In genomic region chr6:120365051-120365450, GRCm38 (mm10) we compare ENCODE assay signal across 8 mouse cellular contexts. TPM values are rescaled to one million over a fixed set of nuclear protein-coding genes. Genes with fewer than 3 reads are reported as not detected.
A peak's percentile ranks its signal among the peaks of the same experiment; 100 is the strongest.
DNase-seq lines count a peak whose midpoint lies in the region; ATAC-seq and TF ChIP-seq lines count a peak whose summit lies in the region.

No protein-coding gene starts in this region.

- no peaks in the 10 kb centered on the region for H3K9me3 ChIP-seq in hindbrain, embryonic 14.5 days (ENCODE audit: control insufficient read depth, low read length)
- H3K9me3 ChIP-seq in midbrain, embryonic 11.5 days (ENCODE audit: control insufficient read depth, low read length): no peaks in the 10 kb centered on the region

- H3K27me3 ChIP-seq in testis, adult 2 months (ENCODE audit: control insufficient read depth, insufficient read depth, low read length): no peaks in the 10 kb centered on the region
- no peaks in the 10 kb centered on the region for H3K27me3 ChIP-seq in hindbrain, embryonic 14.5 days (ENCODE audit: control insufficient read depth, insufficient read depth, low read length)
- H3K27me3 ChIP-seq in midbrain, embryonic 11.5 days (ENCODE audit: control insufficient read depth, insufficient read depth, low read length): no peaks in the 10 kb centered on the region

- peak overlapping the region; percentile 65 for H3K27ac ChIP-seq in testis, adult 2 months (ENCODE audit: control insufficient read depth, insufficient read depth, low read depth, low read length)
- H3K27ac ChIP-seq in hindbrain, embryonic 14.5 days: no peak overlapping the region
- H3K27ac ChIP-seq in midbrain, embryonic 11.5 days (ENCODE audit: low read depth, low read length): no peak overlapping the region

- H3K4me2 ChIP-seq in hindbrain, embryonic 14.5 days (replicated peaks): peak overlapping the region; percentile 89
- H3K4me2 ChIP-seq in midbrain, embryonic 11.5 days: peak overlapping the region; percentile 65

- H3K4me1 ChIP-seq in testis, adult 2 months (ENCODE audit: control insufficient read depth, insufficient read depth, low read length): peaks cover 7% of the 10 kb centered on the region
- peaks cover 19% of the 10 kb centered on the region for H3K4me1 ChIP-seq in hindbrain, embryonic 14.5 days (replicated peaks; ENCODE audit: control insufficient read depth, insufficient read depth, low read length)
- peaks cover 14% of the 10 kb centered on the region for H3K4me1 ChIP-seq in midbrain, embryonic 11.5 days (ENCODE audit: control insufficient read depth, insufficient read depth, low read length)

- DNase-seq in CD4-positive, CD25-positive, alpha-beta regulatory T cell, adult 2 months (ENCODE audit: low read depth, low spot score): peak; percentile 38
- DNase-seq in testis, postnatal 10 days (ENCODE audit: low spot score): no peak
- DNase-seq in hindbrain, embryonic 14.5 days (ENCODE audit: low spot score): no peak
- DNase-seq in midbrain, embryonic 11.5 days (ENCODE audit: low spot score, missing footprints): peak; percentile 85
- peak; percentile 46 for DNase-seq in thymus, postnatal 4 days
- no peak for DNase-seq in right cerebral cortex, adult 2 months (ENCODE audit: low spot score in 2 of 2)

- peak overlapping the region; percentile 80 for H3K9ac ChIP-seq in hindbrain, embryonic 14.5 days
- peak overlapping the region; percentile 91 for H3K9ac ChIP-seq in midbrain, embryonic 11.5 days (ENCODE audit: low read length)

- no peak for ATAC-seq in CD4-positive, CD25-positive, alpha-beta regulatory T cell, adult 4 months
- no peak for ATAC-seq in hindbrain, embryonic 14.5 days (ENCODE audit: low FRiP score)
- no peak for ATAC-seq in midbrain, embryonic 11.5 days (ENCODE audit: low FRiP score)

- H3K4me3 ChIP-seq in testis, adult 2 months (ENCODE audit: control insufficient read depth, low read depth, low read length): peak overlapping the region; percentile 100
- peak overlapping the region; percentile 74 for H3K4me3 ChIP-seq in hindbrain, embryonic 14.5 days (replicated peaks; ENCODE audit: low read length)
- H3K4me3 ChIP-seq in midbrain, embryonic 11.5 days (ENCODE audit: low read depth, low read length): peak overlapping the region; percentile 99

- TF ChIP-seq CTCF in testis, adult 2 months (IDR thresholded peaks at IDR 0.05; ENCODE audit: control insufficient read depth, insufficient read depth, insufficient replicate concordance, low read depth, low read length): no peak

- no peaks in the 10 kb centered on the region; the same call in 1 of the 2 replicates for H3K36me3 ChIP-seq in testis, adult 2 months (ENCODE audit: control insufficient read depth, insufficient read depth, low read length)
- H3K36me3 ChIP-seq in hindbrain, embryonic 14.5 days (replicated peaks; ENCODE audit: control insufficient read depth, insufficient read depth): peaks cover 32% of the 10 kb centered on the region
- peaks cover 13% of the 10 kb centered on the region for H3K36me3 ChIP-seq in midbrain, embryonic 11.5 days (ENCODE audit: control insufficient read depth, insufficient read depth, low read length)

- 7% methylated on average over 15 of the region's 15 CpGs for WGBS in hindbrain, embryonic 14.5 days
- WGBS in midbrain, embryonic 11.5 days: 4% methylated on average over 15 of the region's 15 CpGs

- TF ChIP-seq POLR2A in testis, adult 2 months (IDR thresholded peaks at IDR 0.05; ENCODE audit: control insufficient read depth, low read depth, low read length): no peak

RNA-seq across cellular contexts. Expression of gene Ccdc77, which starts 0.9 kb away (rescaled TPM):
- 10 to 100 TPM in 1 of 2 experiments, 1 to 10 TPM in 1; 8.9 to 15.0 TPM for polyA plus RNA-seq in CD4-positive, CD25-positive, alpha-beta regulatory T cell, adult 4 months (2017; shearing (Covaris generic))
- polyA plus RNA-seq in testis, adult 2 months (2012; rRNA removed): 10.3 and 11.0 TPM in 2 replicates
- 11.6 and 11.8 TPM in 2 replicates for polyA plus RNA-seq in hindbrain, embryonic 14.5 days (2014; fragmentation: Nextera tagmentation; extraction: Ambion mirVana)
- 25.7 and 27.5 TPM in 2 replicates for polyA plus RNA-seq in midbrain, embryonic 11.5 days (2014; fragmentation: Nextera tagmentation; extraction: Ambion mirVana)

RNA-seq across cellular contexts. Expression of gene Kdm5a, which starts 1.1 kb away (rescaled TPM):
- polyA plus RNA-seq in CD4-positive, CD25-positive, alpha-beta regulatory T cell, adult 4 months (2017; shearing (Covaris generic)): 10 to 100 TPM; 82.2 to 92.8 TPM
- 4.7 and 5.7 TPM in 2 replicates for polyA plus RNA-seq in testis, adult 2 months (2012; rRNA removed)
- polyA plus RNA-seq in hindbrain, embryonic 14.5 days (2014; fragmentation: Nextera tagmentation; extraction: Ambion mirVana): 35.4 and 37.0 TPM in 2 replicates
- polyA plus RNA-seq in midbrain, embryonic 11.5 days (2014; fragmentation: Nextera tagmentation; extraction: Ambion mirVana): 62.1 and 67.1 TPM in 2 replicates

Comparison
In these comparisons a context has a peak if more than half of its experiments do, and no peak if none do; other contexts are left out.
1. DNase-seq: peak in CD4-positive, CD25-positive, alpha-beta regulatory T cell, adult 2 months (single experiment), midbrain, embryonic 11.5 days (single experiment) and thymus, postnatal 4 days (single experiment); none in testis, postnatal 10 days (single experiment), hindbrain, embryonic 14.5 days (single experiment) and right cerebral cortex, adult 2 months (0 of 2).
2. Peak in every context shown above with its lines, with median percentiles within 50 percentile points of each other: H3K4me3 ChIP-seq.